Mouse (Mus musculus) gastrocnemius, postnatal 25 days (tissue): ENCODE data around the gene Pdgfd. TPM values are rescaled to one million over a fixed set of nuclear protein-coding genes. Genes with fewer than 3 reads are reported as not detected.
A peak's percentile ranks its signal among the peaks of the same experiment; 100 is the strongest.

Experiments used
- DNase-seq: peaks from one replicate; pipeline ENCODE4 v3.0.0; 2022
- total RNA-seq, 2 experiments: library from RNA; stranded (reverse); gene quantifications; 1 replicate in 1 of 2; 2 replicates in 1 of 2; pipeline ENCODE4 v1.2.3; 2021

The Pdgfd gene
- total RNA-seq, 2 experiments from 2014 or later, result 4.3 to 4.4 TPM

DNA sequence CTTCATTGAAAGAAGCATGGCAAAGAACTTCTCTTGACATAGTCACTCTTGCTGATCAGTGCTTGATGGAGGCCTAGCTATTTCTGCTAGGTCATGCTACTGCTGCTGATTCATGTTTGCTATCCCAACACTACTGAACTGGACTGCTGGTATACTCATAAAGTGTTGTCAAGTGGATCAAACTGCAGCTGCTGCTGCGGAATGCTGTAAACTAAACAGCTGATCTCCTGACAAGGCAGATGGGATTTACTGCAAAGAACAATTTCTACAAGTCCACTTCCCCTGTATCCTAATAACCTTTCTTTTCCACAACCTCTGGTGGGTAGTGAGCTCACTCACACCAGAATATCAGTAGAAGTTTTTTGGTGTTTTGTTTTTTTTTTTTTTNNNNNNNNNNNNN lies 148.7 kb downstream of the Pdgfd start:
- DNase-seq, result no peak

DNA sequence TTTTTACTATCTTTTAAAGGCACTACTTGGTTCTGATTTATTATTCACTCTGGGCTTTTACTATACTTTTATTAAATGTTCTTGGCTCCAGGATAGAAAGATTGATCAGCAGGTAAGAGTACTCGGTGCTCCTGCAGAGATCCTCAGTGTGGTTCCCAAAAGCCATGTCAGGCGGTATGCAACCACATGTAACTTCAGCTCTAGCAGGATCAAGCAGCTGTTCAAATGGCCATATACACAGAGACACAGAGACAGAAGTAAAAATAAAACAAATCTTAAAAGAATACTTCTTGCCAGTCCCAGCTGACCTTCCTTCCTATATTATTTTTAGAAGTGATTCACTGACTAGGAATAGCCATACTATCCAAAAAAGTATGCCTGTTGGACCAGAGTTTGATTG lies 157.0 kb downstream of the Pdgfd start:
- no peak for DNase-seq

DNA sequence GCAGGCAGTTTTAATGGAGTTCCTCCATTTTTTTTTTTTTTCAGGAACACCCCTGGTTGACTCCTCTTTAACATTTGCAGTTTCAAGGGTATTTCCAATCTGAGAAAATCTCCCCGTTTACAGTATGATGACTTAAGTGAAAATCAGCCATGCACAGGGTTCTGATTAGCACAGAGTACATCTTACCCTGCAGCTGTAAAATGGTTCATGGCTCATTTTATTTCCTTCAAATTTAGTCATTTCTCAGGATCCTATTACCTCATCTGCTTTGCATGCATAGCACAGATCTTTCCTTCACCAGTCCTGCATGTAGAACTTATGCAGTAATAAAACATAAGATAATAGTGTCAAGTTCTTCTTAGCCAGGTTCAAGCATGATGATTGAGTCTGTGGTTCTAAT lies 165.1 kb downstream of the Pdgfd start:
- DNase-seq, result no peak

DNA sequence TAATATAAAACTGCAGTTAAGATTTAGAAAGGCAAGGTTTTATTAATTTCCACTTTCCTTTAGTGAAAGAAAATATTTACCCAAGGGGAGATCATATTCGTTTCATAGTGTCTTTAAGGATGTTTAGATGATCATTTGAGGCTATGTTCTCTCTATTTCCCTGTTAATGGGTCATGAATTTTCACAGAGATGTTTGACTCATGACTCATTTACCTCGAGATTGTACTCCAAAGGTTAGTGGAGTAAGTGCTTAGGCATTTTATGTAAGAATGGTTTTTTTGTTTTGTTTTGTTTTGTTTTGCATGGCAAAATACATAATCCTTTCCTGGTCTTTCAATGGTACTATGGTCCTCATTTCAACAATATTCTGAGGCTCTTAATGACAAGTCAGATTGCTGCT lies 167.9 kb downstream of the Pdgfd start:
- DNase-seq, result no peak

DNA sequence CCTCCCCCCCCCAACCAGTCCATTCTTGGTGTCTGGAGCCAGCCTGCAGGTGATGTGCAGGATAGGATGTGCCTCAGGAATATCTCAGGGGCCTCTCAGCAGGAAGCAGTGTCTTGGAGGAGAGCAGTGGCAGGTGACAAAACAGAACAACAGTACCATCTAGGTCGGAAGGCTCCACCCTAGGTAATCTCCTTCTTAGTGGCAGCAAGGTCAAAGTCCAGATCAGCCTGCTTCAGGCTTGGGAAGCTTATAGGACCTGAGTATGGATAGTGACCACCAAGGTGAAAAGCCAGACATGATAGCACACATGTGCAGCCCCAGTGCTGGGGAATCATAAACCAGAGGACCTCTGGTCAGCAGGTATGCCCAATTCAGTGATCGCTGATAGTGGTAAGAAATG lies 169.5 kb downstream of the Pdgfd start:
- no peak for DNase-seq

DNA sequence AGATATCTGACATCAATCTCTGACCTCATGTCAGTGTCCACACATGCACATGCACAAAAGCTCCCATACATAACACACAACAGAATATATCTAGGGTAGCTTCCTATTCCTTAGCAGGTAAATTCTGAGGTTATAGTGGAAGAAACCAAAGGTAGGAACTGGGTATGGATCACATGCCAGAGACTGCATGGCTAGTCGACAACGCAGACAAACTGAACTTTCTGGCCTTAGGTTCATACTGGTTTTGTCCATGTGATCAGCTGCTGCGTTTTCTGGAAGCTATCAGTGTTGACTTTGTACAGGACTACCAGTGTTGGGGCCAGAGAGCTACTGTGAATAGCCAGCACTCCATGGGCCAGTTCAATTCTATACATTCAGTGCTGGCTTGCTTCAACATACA lies 170.0 kb downstream of the Pdgfd start:
- no peak for DNase-seq

DNA sequence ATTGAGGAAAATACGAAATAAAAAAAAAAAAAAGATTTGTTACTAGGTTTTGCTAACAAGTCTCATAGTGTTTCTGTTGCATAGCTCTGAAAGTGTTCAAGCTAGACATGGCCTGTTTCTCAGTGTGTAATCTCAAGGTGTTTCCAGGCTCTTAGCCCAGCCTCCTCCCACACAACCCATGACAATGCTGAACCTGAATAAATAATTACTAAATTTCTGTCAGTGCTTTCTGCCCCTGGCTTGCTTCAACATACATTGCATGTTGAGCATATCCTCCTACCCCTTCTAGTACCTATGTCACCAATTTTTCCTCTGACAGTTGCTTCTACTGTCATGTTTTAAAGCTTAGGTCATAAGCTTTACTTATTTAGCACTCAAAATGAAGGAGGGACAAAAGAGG lies 171.0 kb downstream of the Pdgfd start:
- peak; percentile 28 for DNase-seq

DNA sequence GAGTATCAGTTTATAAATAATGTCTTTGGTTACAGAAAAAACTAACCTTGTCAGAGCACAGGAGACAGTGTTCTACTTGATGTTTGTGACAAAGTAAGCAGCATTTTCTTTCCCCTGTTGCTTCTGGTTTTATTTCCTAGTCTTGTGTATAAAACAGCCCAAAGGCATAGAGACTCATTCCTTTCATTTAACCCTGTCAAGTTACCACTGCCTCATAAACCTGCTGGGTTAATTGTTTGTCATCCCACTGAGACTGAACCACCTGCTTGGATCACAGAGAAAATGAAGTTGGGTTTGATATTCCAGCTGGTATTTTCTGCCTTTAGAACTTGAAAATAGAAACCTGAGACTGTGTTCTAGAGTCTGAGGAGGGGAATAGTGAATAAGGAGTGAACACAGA lies 172.4 kb downstream of the Pdgfd start:
- no peak for DNase-seq

DNA sequence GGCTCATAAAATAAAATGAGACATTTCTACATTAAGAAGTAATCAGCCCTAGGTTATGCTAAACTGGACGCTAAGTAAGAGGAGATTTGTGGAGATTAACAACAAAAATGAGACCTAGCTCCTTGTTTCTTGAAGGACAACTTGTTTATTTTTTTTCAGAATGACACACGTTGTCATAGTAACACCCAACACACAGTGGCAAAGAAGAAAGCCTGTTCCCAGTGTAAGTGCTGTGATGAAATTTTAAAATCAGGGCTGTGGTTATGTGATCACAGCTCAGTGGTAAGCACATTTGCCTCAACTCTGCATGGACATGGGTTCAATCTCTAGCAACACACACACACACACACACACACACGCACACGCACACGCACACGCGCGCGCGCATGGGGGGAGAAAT lies 174.5 kb downstream of the Pdgfd start:
- no peak for DNase-seq

DNA sequence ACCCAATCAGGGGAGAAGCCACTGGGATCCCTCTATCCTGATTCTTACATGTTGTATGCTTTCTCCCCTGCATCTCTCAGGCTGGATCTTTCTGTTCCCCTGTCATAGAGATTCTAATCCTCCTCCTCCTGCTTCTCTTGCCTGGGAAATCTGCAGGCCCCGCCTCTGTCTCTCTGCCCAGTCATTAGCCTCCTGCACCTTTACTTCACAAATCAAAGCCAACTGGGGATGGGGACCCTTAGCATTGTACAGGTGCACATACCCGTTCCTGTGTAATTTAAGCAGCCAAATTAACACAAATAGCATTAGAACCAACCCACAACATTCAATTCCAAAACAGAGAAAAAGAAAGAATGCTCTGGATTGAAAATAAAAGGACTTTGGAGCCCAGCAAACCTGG lies 176.1 kb downstream of the Pdgfd start:
- no peak for DNase-seq

DNA sequence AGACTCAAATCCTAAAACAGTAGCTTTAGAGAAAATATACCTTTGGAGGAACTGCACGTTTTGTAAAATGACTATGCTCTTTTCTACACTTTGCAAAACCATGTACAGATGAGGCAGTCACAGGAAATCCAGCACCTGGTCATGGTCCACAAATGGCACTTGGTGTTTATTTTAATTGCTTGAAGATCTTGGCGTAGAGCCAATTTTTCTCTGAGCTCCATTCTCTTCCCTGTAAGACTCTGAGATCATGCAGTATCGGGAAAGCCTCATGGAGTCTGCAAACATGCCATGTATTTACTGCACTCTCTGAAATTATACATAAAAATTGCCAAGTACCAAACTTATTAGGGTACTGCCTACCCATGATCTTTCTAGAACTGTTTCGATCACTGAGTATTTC lies 176.5 kb downstream of the Pdgfd start:
- DNase-seq, result no peak

DNA sequence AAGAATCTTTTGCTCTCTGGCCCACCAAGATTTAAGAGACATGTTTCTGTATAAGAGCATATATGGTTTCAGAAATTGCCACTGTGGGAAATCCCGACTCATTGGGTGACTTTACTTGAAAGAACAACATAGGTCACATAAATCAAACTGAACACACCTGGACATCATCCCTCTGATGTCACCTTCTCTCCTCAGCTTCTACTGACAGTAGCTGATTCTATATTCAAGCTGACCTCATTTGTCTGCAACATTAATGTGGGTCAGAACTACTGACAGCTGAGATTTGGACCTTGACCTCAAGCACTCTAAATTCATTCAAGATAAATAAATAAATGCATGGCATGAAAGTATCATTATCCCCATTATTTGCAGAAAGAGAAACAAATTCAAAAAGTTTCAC lies 177.0 kb downstream of the Pdgfd start:
- no peak for DNase-seq

DNA sequence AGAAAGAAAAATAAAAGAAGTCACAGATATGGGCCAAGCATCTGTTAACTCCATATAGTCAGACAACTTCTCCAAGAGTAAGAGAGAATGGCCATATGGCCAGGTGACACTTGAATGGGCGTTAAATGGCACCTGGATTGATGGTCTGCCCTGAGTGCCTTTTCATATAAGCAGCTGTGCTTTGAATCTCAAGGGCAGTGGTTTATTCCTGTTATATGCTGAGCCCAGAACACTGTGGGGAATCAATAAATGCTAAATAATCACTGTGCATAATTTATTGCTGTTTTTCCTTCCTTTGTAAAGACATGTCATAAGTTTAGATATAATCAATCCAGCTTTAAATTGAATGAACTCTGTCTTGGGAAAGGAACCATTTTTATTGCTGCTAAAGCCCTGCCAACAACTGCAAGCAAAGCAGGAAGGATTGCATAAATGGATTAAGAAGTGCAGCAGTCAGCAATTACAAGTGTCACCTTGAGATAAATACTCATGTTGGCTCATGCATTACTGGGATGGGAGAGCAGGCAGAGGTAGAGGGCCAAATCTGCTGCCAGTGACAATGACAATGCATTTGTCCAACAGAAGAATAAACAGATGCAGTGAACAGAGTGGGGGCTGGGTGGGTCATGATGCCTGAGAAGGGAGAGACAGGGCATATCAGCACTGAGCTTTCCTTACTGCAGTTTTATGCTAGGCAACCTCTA lies 185.0 kb downstream of the Pdgfd start:
- DNase-seq, result no peak

DNA sequence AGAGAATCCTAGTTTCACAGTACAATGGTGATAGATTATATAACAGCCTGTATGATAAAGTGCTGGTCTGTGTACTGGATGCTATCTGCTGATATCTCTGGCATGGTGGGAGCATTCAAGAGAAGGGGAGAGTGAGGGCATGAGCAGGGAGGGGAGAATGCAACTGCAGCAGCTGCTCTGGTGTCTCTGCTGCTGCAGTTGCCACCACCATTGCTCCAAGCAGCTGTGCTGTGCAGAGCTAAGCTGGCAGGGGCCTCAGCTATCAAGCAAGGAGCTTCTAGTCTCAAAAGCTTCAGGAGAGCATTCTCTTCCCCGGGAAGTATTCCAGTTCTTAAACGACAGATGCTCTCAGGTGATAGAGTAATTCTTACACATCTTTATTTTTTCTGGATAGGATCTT lies 192.4 kb downstream of the Pdgfd start:
- DNase-seq, result no peak

DNA sequence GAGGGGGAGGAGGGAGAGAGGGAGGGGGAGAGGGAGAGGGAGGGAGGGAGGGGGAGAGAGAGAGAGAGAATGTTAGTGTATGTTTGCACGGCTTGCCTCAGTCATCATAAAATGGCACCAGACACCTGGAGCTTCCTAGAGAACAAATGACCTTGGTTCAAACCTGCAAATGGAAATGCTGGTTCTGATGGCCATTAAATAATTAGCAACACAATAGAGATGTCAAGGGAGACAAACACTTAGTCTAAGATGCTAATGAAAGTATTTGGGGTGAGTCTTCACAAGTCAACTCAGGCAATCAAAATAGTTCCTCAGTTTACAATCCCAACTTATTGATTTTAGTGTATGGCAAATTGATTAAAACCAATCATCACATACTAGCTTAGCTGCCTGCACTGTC lies 198.2 kb downstream of the Pdgfd start:
- no peak for DNase-seq

DNA sequence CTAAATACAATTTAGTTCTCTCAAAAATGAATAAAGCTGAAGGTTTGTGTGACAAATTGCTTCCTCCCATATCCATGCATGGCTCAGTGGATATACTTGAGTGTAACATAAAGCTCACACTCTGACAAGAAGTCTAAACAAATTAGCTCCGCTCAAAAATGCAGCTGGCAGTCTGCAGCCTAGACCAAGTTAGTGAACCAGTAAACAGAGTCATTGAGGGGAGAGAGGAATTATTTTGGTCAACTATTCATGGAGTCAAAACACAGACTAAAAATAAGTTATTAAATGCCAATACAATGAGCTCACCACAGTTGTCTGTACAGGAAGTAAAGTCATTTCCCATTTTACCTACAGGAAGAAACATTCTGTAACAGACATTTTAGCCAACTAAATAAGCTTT lies 233.4 kb downstream of the Pdgfd start:
- DNase-seq, result no peak

DNA sequence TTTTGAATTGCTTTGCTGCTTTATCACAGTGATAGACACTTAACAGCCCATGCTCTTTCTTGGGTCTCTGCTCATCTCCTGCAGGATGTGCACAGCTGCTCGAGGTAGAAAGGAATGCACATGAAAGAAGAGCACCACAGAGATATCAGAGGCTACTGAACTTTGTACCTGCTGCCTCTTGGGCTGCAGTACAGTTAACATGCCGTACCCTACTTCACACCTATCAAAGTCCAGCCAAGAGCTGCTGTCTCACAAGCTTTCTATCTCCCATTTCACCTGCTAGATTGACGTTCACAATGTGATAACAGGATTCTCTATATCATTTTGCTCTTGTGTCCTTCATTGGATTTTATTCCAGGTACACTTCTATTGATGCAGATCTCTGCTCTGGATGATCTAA lies 238.2 kb downstream of the Pdgfd start:
- no peak for DNase-seq

DNA sequence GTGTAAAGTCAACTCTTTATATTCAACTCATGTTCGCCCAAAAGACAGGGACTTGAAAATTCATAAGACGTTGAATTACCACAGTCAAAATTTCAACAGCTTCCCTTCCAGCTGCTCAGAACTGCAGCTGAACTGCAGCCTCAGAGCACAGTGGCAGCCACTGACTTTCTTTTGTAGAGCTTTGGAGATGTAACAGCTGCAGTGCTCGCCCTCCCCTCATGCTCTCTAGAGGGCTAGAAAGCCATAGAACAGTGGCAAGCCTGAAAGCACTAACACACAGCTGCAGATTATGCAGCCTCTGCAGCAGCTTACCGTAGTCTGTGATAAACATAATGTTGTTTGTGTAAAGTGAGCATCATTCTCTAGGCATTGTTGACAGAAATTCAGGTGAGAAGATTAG lies 239.6 kb downstream of the Pdgfd start:
- no peak for DNase-seq

DNA sequence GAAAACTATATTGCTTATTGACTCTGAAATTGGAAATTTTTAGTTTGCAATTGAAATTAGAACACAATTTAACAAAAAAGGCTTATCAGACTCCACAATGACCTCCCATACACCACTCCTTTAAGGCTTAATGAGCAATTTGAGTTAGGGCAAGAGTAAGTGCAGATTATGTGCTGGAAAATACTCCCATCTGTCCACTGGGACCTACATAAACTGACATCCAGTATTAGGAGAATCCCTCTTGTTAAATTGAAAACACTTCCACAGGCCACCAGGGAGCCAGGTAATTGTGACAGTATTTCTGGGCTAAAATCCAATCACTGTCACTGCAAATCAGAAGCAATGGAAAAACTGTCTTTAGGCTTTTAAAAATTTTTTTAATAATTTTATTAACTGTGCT lies 256.2 kb downstream of the Pdgfd start:
- DNase-seq, result no peak

Other genes starting within 250 kb of the Pdgfd start
- gene Ddi1, start 101.3 kb downstream of the Pdgfd start, total RNA-seq, result not detected